Mouse (Mus musculus): ENCODE results near the gene Lce1g. TPM values are rescaled to one million over a fixed set of nuclear protein-coding genes. Genes with fewer than 3 reads are reported as not detected.

Lce1g gene
- polyA plus RNA-seq, 1 experiment from 2014 or later: not detected

- no peak for TF ChIP-seq CTCF (IDR thresholded peaks at IDR 0.05; ENCODE audit: low read depth)
- no peaks in the 10 kb centered on the region for H3K27me3 ChIP-seq (ENCODE audit: insufficient read depth, low read length)
- H3K9me3 ChIP-seq (ENCODE audit: low read depth, low read length): no peaks in the 10 kb centered on the region
- DNase-seq (no peak), ATAC-seq (ENCODE audit: insufficient read depth) (no peak)
- no peaks in the 10 kb centered on the region for H3K36me3 ChIP-seq (ENCODE audit: insufficient read depth)
- no peak overlapping the region for H3K4me2 ChIP-seq
- H3K4me3 ChIP-seq (ENCODE audit: low read depth, low read length): no peak overlapping the region
- no peak overlapping the region for H3K9ac ChIP-seq
- no peaks in the 10 kb centered on the region for H3K4me1 ChIP-seq (ENCODE audit: insufficient read depth)
- no peak overlapping the region for H3K27ac ChIP-seq (ENCODE audit: low read depth)
- WGBS: 76% methylated on average over 5 of the region's 5 CpGs
These were observed 29.5 kb downstream of the Lce1g start for GRCm38 (mm10) chr3:92722631-92723030.

GRCm38 (mm10) chr3:92720250-92720649 is 31.9 kb downstream of the Lce1g start, which contains the start of gene Lce1f:
Lce1f (minus strand) TSS chr3:92720350.
- Histone ChIP-seq H3K4me1 (ENCODE audit: insufficient read depth) (no peaks in the 10 kb centered on the region), H3K36me3 (ENCODE audit: insufficient read depth) (no peaks in the 10 kb centered on the region), H3K4me3 (ENCODE audit: low read depth, low read length) (no peak within 1 kb of the TSS), H3K27me3 (ENCODE audit: insufficient read depth, low read length) (no peaks in the 10 kb centered on the region), H3K9ac (no peak within 1 kb of the TSS), H3K4me2 (no peak within 1 kb of the TSS), H3K9me3 (ENCODE audit: low read depth, low read length) (no peaks in the 10 kb centered on the region), H3K27ac (ENCODE audit: low read depth) (no peak within 1 kb of the TSS)
- WGBS: 68% methylated on average over 3 of the region's 3 CpGs
- no peak for ATAC-seq (ENCODE audit: insufficient read depth)
- no peak for TF ChIP-seq CTCF (IDR thresholded peaks at IDR 0.05; ENCODE audit: low read depth)
- no peak for DNase-seq

GRCm38 (mm10) chr3:92715122-92715521 is 37.0 kb downstream of the Lce1g start:
- H3K36me3 ChIP-seq (ENCODE audit: insufficient read depth): no peaks in the 10 kb centered on the region
- H3K27ac ChIP-seq (ENCODE audit: low read depth): no peak overlapping the region
- no peaks in the 10 kb centered on the region for H3K27me3 ChIP-seq (ENCODE audit: insufficient read depth, low read length)
- H3K4me2 ChIP-seq: no peak overlapping the region
- TF ChIP-seq CTCF (IDR thresholded peaks at IDR 0.05; ENCODE audit: low read depth): peak; percentile 26; the same call in 1 of the 2 replicates
- no peaks in the 10 kb centered on the region for H3K4me1 ChIP-seq (ENCODE audit: insufficient read depth)
- ATAC-seq (ENCODE audit: insufficient read depth): no peak
- H3K9me3 ChIP-seq (ENCODE audit: low read depth, low read length): no peaks in the 10 kb centered on the region
- no peak overlapping the region for H3K9ac ChIP-seq
- peak; percentile 4 for DNase-seq
- no peak overlapping the region for H3K4me3 ChIP-seq (ENCODE audit: low read depth, low read length)

GRCm38 (mm10) chr3:92708974-92709373 is 43.2 kb downstream of the Lce1g start, which contains the start of gene Lce1e:
Lce1e (minus strand) TSS chr3:92709074.
- ATAC-seq (ENCODE audit: insufficient read depth): no peak
- Histone ChIP-seq H3K27ac (ENCODE audit: low read depth) (no peak within 1 kb of the TSS), H3K9me3 (ENCODE audit: low read depth, low read length) (no peaks in the 10 kb centered on the region), H3K4me2 (no peak within 1 kb of the TSS), H3K4me1 (ENCODE audit: insufficient read depth) (no peaks in the 10 kb centered on the region), H3K36me3 (ENCODE audit: insufficient read depth) (no peaks in the 10 kb centered on the region), H3K4me3 (ENCODE audit: low read depth, low read length) (no peak within 1 kb of the TSS), H3K9ac (no peak within 1 kb of the TSS), H3K27me3 (ENCODE audit: insufficient read depth, low read length) (no peaks in the 10 kb centered on the region)
- no peak for TF ChIP-seq CTCF (IDR thresholded peaks at IDR 0.05; ENCODE audit: low read depth)
- no peak for DNase-seq
- 78% methylated on average over 2 of the region's 2 CpGs for WGBS

Other genes with a start within 250 kb of the Lce1g start
- not detected in 2 replicates for gene 2310046K23Rik, start 217.8 kb downstream of the Lce1g start, polyA plus RNA-seq (2014; fragmentation: Nextera tagmentation; extraction: Ambion mirVana)
- gene Ivl, start 178.6 kb downstream of the Lce1g start, polyA plus RNA-seq (2014; fragmentation: Nextera tagmentation; extraction: Ambion mirVana): 0.18 TPM in 1 of 2 replicates, not detected in the other
- not detected in 2 replicates for gene Smcp, start 163.3 kb downstream of the Lce1g start, polyA plus RNA-seq (2014; fragmentation: Nextera tagmentation; extraction: Ambion mirVana)
- gene 2210017I01Rik, start 144.8 kb downstream of the Lce1g start, polyA plus RNA-seq (2014; fragmentation: Nextera tagmentation; extraction: Ambion mirVana): not detected in 2 replicates
- not detected in 2 replicates for gene Lce6a, start 130.7 kb downstream of the Lce1g start, polyA plus RNA-seq (2014; fragmentation: Nextera tagmentation; extraction: Ambion mirVana)
- not detected in 2 replicates for gene Lce1a1, start 104.0 kb downstream of the Lce1g start, polyA plus RNA-seq (2014; fragmentation: Nextera tagmentation; extraction: Ambion mirVana)
- not detected in 2 replicates for gene Lce1b, start 95.4 kb downstream of the Lce1g start, polyA plus RNA-seq (2014; fragmentation: Nextera tagmentation; extraction: Ambion mirVana)
- gene Lce1a2, start 82.0 kb downstream of the Lce1g start, polyA plus RNA-seq (2014; fragmentation: Nextera tagmentation; extraction: Ambion mirVana): not detected in 2 replicates
- not detected in 2 replicates for gene Lce1c, start 73.1 kb downstream of the Lce1g start, polyA plus RNA-seq (2014; fragmentation: Nextera tagmentation; extraction: Ambion mirVana)
- gene Lce1d, start 65.1 kb downstream of the Lce1g start, polyA plus RNA-seq (2014; fragmentation: Nextera tagmentation; extraction: Ambion mirVana): not detected in 2 replicates
- gene Lce1e, start 43.3 kb downstream of the Lce1g start, polyA plus RNA-seq (2014; fragmentation: Nextera tagmentation; extraction: Ambion mirVana): not detected in 2 replicates
- gene Lce1f, start 32.0 kb downstream of the Lce1g start, polyA plus RNA-seq (2014; fragmentation: Nextera tagmentation; extraction: Ambion mirVana): not detected in 2 replicates
- gene Gm38119, start 13.2 kb downstream of the Lce1g start, polyA plus RNA-seq (2014; fragmentation: Nextera tagmentation; extraction: Ambion mirVana): not detected in 2 replicates
- gene Lce1h, start 12.7 kb upstream of the Lce1g start, polyA plus RNA-seq (2014; fragmentation: Nextera tagmentation; extraction: Ambion mirVana): not detected in 2 replicates
- gene Lce1i, start 26.6 kb upstream of the Lce1g start, polyA plus RNA-seq (2014; fragmentation: Nextera tagmentation; extraction: Ambion mirVana): not detected in 2 replicates
- gene Lce1j, start 38.2 kb upstream of the Lce1g start, polyA plus RNA-seq (2014; fragmentation: Nextera tagmentation; extraction: Ambion mirVana): not detected in 2 replicates
- gene Lce1k, start 55.6 kb upstream of the Lce1g start, polyA plus RNA-seq (2014; fragmentation: Nextera tagmentation; extraction: Ambion mirVana): not detected in 2 replicates
- not detected in 2 replicates for gene Kprp, start 74.9 kb upstream of the Lce1g start, polyA plus RNA-seq (2014; fragmentation: Nextera tagmentation; extraction: Ambion mirVana)
- not detected in 2 replicates for gene Lce1l, start 98.9 kb upstream of the Lce1g start, polyA plus RNA-seq (2014; fragmentation: Nextera tagmentation; extraction: Ambion mirVana)
- gene 2310050C09Rik, start 117.9 kb upstream of the Lce1g start, polyA plus RNA-seq (2014; fragmentation: Nextera tagmentation; extraction: Ambion mirVana): not detected in 2 replicates
- not detected in 2 replicates for gene Lce3a, start 173.9 kb upstream of the Lce1g start, polyA plus RNA-seq (2014; fragmentation: Nextera tagmentation; extraction: Ambion mirVana)
- gene Lce3b, start 180.6 kb upstream of the Lce1g start, polyA plus RNA-seq (2014; fragmentation: Nextera tagmentation; extraction: Ambion mirVana): not detected in 2 replicates
- gene Lce3c, start 192.1 kb upstream of the Lce1g start, polyA plus RNA-seq (2014; fragmentation: Nextera tagmentation; extraction: Ambion mirVana): not detected in 2 replicates
- not detected in 2 replicates for gene Lce3d, start 205.1 kb upstream of the Lce1g start, polyA plus RNA-seq (2014; fragmentation: Nextera tagmentation; extraction: Ambion mirVana)
- gene Lce3e, start 214.7 kb upstream of the Lce1g start, polyA plus RNA-seq (2014; fragmentation: Nextera tagmentation; extraction: Ambion mirVana): not detected in 2 replicates
- not detected in 2 replicates for gene Lce3f, start 239.9 kb upstream of the Lce1g start, polyA plus RNA-seq (2014; fragmentation: Nextera tagmentation; extraction: Ambion mirVana)

All from lung, embryonic 14.5 days (tissue).